Mouse (Mus musculus): ENCODE data around the gene F10.

The F10 gene

GRCm38 (mm10) chr8:13037015-13037414 is at the start of gene F10:
Gene F10, plus strand, starts transcription at chr8:13037308.
- no peak for DNase-seq

- DNase-seq: peak; percentile 70
Measured at GRCm38 (mm10) chr8:12987571-12987970, 49.5 kb upstream of the F10 start.

GRCm38 (mm10) chr8:12988722-12989430 is 48.2 kb upstream of the F10 start:
- DNase-seq: no peak

GRCm38 (mm10) chr8:12991411-12991810 is 45.7 kb upstream of the F10 start:
- DNase-seq: no peak

GRCm38 (mm10) chr8:12994468-12994867 is 42.6 kb upstream of the F10 start:
- DNase-seq: no peak

GRCm38 (mm10) chr8:12995481-12995880 is 41.6 kb upstream of the F10 start:
- no peak for DNase-seq

- DNase-seq: no peak
Measured at GRCm38 (mm10) chr8:12996831-12997275, 40.3 kb upstream of the F10 start.

- no peak for DNase-seq
Measured at GRCm38 (mm10) chr8:12998331-12998730, 38.8 kb upstream of the F10 start.

GRCm38 (mm10) chr8:12999793-13000192 is 37.3 kb upstream of the F10 start:
- DNase-seq: peak; percentile 40

GRCm38 (mm10) chr8:13007458-13007857 is 29.6 kb upstream of the F10 start:
- DNase-seq: no peak

- no peak for DNase-seq
Measured at GRCm38 (mm10) chr8:13010313-13010712, 26.8 kb upstream of the F10 start.

GRCm38 (mm10) chr8:13019560-13019959 is 17.5 kb upstream of the F10 start:
- no peak for DNase-seq

- DNase-seq: no peak
Measured at GRCm38 (mm10) chr8:13021830-13022229, 15.3 kb upstream of the F10 start.

- DNase-seq: no peak
Measured at GRCm38 (mm10) chr8:13025487-13026224, 11.5 kb upstream of the F10 start, which contains the start of gene F7. Gene F7, plus strand, starts transcription at chr8:13026034.

GRCm38 (mm10) chr8:13027615-13028014 is 9.5 kb upstream of the F10 start:
- DNase-seq: no peak

GRCm38 (mm10) chr8:13028482-13028881 is 8.6 kb upstream of the F10 start:
- DNase-seq: peak; percentile 35

- DNase-seq: peak; percentile 26
Measured at GRCm38 (mm10) chr8:13036346-13036812, 729 bp upstream of the F10 start.

- no peak for DNase-seq
Measured at GRCm38 (mm10) chr8:13037569-13037968, 461 bp downstream of the F10 start.

GRCm38 (mm10) chr8:13039054-13039453 is 1.9 kb downstream of the F10 start:
- DNase-seq: no peak

- DNase-seq: no peak
Measured at GRCm38 (mm10) chr8:13041459-13041858, 4.4 kb downstream of the F10 start.

GRCm38 (mm10) chr8:13047652-13048051 is 10.5 kb downstream of the F10 start:
- no peak for DNase-seq

GRCm38 (mm10) chr8:13050550-13050949 is 13.4 kb downstream of the F10 start:
- DNase-seq: no peak

- no peak for DNase-seq
Measured at GRCm38 (mm10) chr8:13057351-13057750, 20.2 kb downstream of the F10 start.
